Mouse (Mus musculus): ENCODE data around the gene Fgr.

GRCm38 (mm10) chr4:133024404-133024803, 50.5 kb downstream of the Fgr start:
- TF ChIP-seq EP300 (IDR thresholded peaks at IDR 0.05; ENCODE audit: low read depth) (no peak), CTCF (IDR thresholded peaks at IDR 0.05; ENCODE audit: low read depth) (no peak)

Data from heart, postnatal 0 days (tissue).